Mouse (Mus musculus) stomach, postnatal 0 days (tissue): ENCODE results near the gene Rnf181. TPM values are rescaled to one million over a fixed set of nuclear protein-coding genes. Genes with fewer than 3 reads are reported as not detected.
A peak's percentile ranks its signal among the peaks of the same experiment; 100 is the strongest.

Source experiments
- ATAC-seq: fragments of 200-750 bp; cut with Nextera tagmentation; 2 replicates; pipeline ENCODE4 v1.8.0; 2017; ENCODE audit not compliant: low FRiP score, low TSS enrichment
- DNase-seq: peaks from one replicate; pipeline ENCODE4 v3.0.0-alpha.2; 2016; ENCODE audit warnings: low spot score
- H3K27ac ChIP-seq: fragments of 300-500 bp; sonication (generic); replicated peaks from 2 replicates; pipeline ENCODE4 v1.5.1; 2014; ENCODE audit warnings: mild to moderate bottlenecking, control low read depth
- H3K27me3 ChIP-seq: fragments of 300-500 bp; sonication (generic); 2 replicates; pipeline ENCODE4 v1.6.1; 2014; ENCODE audit warnings: low read length; ENCODE audit not compliant: control insufficient read depth, insufficient read depth
- H3K36me3 ChIP-seq: fragments of 300-500 bp; sonication (generic); 2 replicates; pipeline ENCODE4 v1.6.1; 2014; ENCODE audit warnings: low read length, mixed read lengths; ENCODE audit not compliant: control insufficient read depth, insufficient read depth
- H3K4me1 ChIP-seq: fragments of 300-500 bp; sonication (generic); replicated peaks from 2 replicates; pipeline ENCODE4 v1.6.1; 2014; ENCODE audit warnings: antibody characterized with exemption; ENCODE audit not compliant: control insufficient read depth, insufficient read depth
- H3K4me2 ChIP-seq: fragments of 300-500 bp; sonication (generic); replicated peaks from 2 replicates; pipeline ENCODE4 v1.6.1; 2014; ENCODE audit warnings: low read depth, mild to moderate bottlenecking, control low read depth, moderate library complexity
- H3K4me3 ChIP-seq: fragments of 300-500 bp; sonication (generic); 2 replicates; pipeline ENCODE4 v1.5.1; 2014; ENCODE audit warnings: low read depth, low read length, control low read depth
- H3K9ac ChIP-seq: fragments of 300-500 bp; sonication (generic); 2 replicates; pipeline ENCODE4 v1.6.1; 2014; ENCODE audit warnings: mild to moderate bottlenecking, low read length, control low read depth, mixed read lengths
- H3K9me3 ChIP-seq: fragments of 300-500 bp; sonication (generic); 2 replicates; pipeline ENCODE4 v1.6.1; 2016; ENCODE audit warnings: low read length; ENCODE audit not compliant: control insufficient read depth
- CTCF ChIP-seq: IDR thresholded peaks from 2 replicates; pipeline ENCODE4 v1.5.1; 2016; ENCODE audit warnings: antibody characterized with exemption, low read depth, mild to moderate bottlenecking, moderate library complexity
- EP300 ChIP-seq: optimal IDR thresholded peaks from 2 replicates; pipeline ENCODE3; 2016; ENCODE audit warnings: antibody characterized with exemption
- WGBS: fragments of 180-500 bp; shearing (Covaris S2); extraction: QIAGEN DNeasy Blood & Tissue Kit; methylation state at CpG from one replicate; pipeline ENCODE4 v1.1.7; 2014; 5-methylcytosine and 5-hydroxymethylcytosine counted together
- polyA plus RNA-seq: library from polyadenylated mRNA; unstranded; fragments of >200 nt; fragmentation: Nextera tagmentation; extraction: Ambion mirVana; gene quantifications from 2 replicates; pipeline ENCODE4 v1.2.1, GENCODE M21; 2015

Gene Rnf181
- polyA plus RNA-seq, 1 experiment from 2014 or later = 136 TPM

- no peak for DNase-seq
- peaks cover 6% of the 10 kb centered on the region; the same call in 1 of the 2 replicates for H3K36me3 ChIP-seq
- peak overlapping the region; percentile 99 for H3K27ac ChIP-seq
- ATAC-seq = no peak
- H3K9me3 ChIP-seq = no peaks in the 10 kb centered on the region
- peaks cover 9% of the 10 kb centered on the region; the same call in 1 of the 2 replicates for H3K4me1 ChIP-seq
- no peaks in the 10 kb centered on the region for H3K27me3 ChIP-seq
- peak overlapping the region; percentile 69 for H3K4me2 ChIP-seq
- H3K9ac ChIP-seq = peak overlapping the region; percentile 80
- WGBS = 62% methylated on average over 6 of the region's 6 CpGs
- peak overlapping the region; percentile 63 for H3K4me3 ChIP-seq
- TF ChIP-seq CTCF (no peak), EP300 (no peak)
Measured at GRCm38 (mm10) chr6:72388791-72389329, 22.1 kb upstream of the Rnf181 start.

- H3K27me3 ChIP-seq = no peaks in the 10 kb centered on the region
- H3K4me1 ChIP-seq = peaks cover 9% of the 10 kb centered on the region; the same call in 1 of the 2 replicates
- DNase-seq (no peak), ATAC-seq (no peak)
- TF ChIP-seq EP300 (no peak), CTCF (no peak)
- 58% methylated on average over 10 of the region's 10 CpGs for WGBS
- no peak overlapping the region for H3K9ac ChIP-seq
- H3K36me3 ChIP-seq = peaks cover 6% of the 10 kb centered on the region; the same call in 1 of the 2 replicates
- H3K27ac ChIP-seq = no peak overlapping the region
- H3K9me3 ChIP-seq = no peaks in the 10 kb centered on the region
- H3K4me3 ChIP-seq = no peak overlapping the region
- 0 out of 2 replicates have a peak overlapping the region, but pooled peaks have one; percentile 69 for H3K4me2 ChIP-seq
Measured at GRCm38 (mm10) chr6:72388266-72388665, 21.5 kb upstream of the Rnf181 start.

- Histone ChIP-seq H3K9ac (no peak overlapping the region), H3K4me3 (no peak overlapping the region), H3K27me3 (no peaks in the 10 kb centered on the region), H3K4me2 (no peak overlapping the region), H3K4me1 (peaks cover 9% of the 10 kb centered on the region; the same call in 1 of the 2 replicates), H3K27ac (no peak overlapping the region), H3K36me3 (peaks cover 6% of the 10 kb centered on the region; the same call in 1 of the 2 replicates), H3K9me3 (no peaks in the 10 kb centered on the region)
- WGBS = 86% methylated on average over 3 of the region's 3 CpGs
- ATAC-seq (no peak), DNase-seq (no peak)
- TF ChIP-seq EP300 = no peak
- TF ChIP-seq CTCF = no peak
Measured at GRCm38 (mm10) chr6:72387816-72388215, 21.1 kb upstream of the Rnf181 start.

GRCm38 (mm10) chr6:72386561-72386960 lies 19.8 kb upstream of the Rnf181 start:
- no peak for TF ChIP-seq EP300
- TF ChIP-seq CTCF = no peak
- DNase-seq (no peak), ATAC-seq (no peak)
- H3K4me1 ChIP-seq = peaks cover 9% of the 10 kb centered on the region; the same call in 1 of the 2 replicates
- H3K4me2 ChIP-seq = no peak overlapping the region
- H3K4me3 ChIP-seq = no peak overlapping the region
- no peak overlapping the region for H3K9ac ChIP-seq
- WGBS = 90% methylated on average over 2 of the region's 2 CpGs
- no peaks in the 10 kb centered on the region for H3K27me3 ChIP-seq
- no peak overlapping the region for H3K27ac ChIP-seq
- H3K36me3 ChIP-seq = peaks cover 6% of the 10 kb centered on the region; the same call in 1 of the 2 replicates
- H3K9me3 ChIP-seq = no peaks in the 10 kb centered on the region

- peaks cover 6% of the 10 kb centered on the region; the same call in 1 of the 2 replicates for H3K36me3 ChIP-seq
- H3K9me3 ChIP-seq = no peaks in the 10 kb centered on the region
- no peak overlapping the region for H3K4me3 ChIP-seq
- TF ChIP-seq CTCF = no peak
- TF ChIP-seq EP300 = no peak
- WGBS = 80% methylated on average over 4 of the region's 4 CpGs
- no peak for DNase-seq
- no peaks in the 10 kb centered on the region for H3K27me3 ChIP-seq
- no peak overlapping the region for H3K9ac ChIP-seq
- H3K4me1 ChIP-seq = peaks cover 7% of the 10 kb centered on the region; the same call in 1 of the 2 replicates
- no peak overlapping the region for H3K4me2 ChIP-seq
- H3K27ac ChIP-seq = no peak overlapping the region
- ATAC-seq = no peak
Measured at GRCm38 (mm10) chr6:72385258-72385657, 18.5 kb upstream of the Rnf181 start.

- Histone ChIP-seq H3K4me2 (no peak overlapping the region), H3K9ac (no peak overlapping the region), H3K36me3 (peaks cover 6% of the 10 kb centered on the region; the same call in 1 of the 2 replicates), H3K4me3 (no peak overlapping the region), H3K4me1 (peaks cover 5% of the 10 kb centered on the region; the same call in 1 of the 2 replicates), H3K9me3 (no peaks in the 10 kb centered on the region), H3K27ac (no peak overlapping the region), H3K27me3 (no peaks in the 10 kb centered on the region)
- 89% methylated on average over 7 of the region's 7 CpGs for WGBS
- DNase-seq (no peak), ATAC-seq (no peak)
- TF ChIP-seq CTCF (no peak), EP300 (no peak)
Measured at GRCm38 (mm10) chr6:72383952-72384351, 17.2 kb upstream of the Rnf181 start.
